Mouse (Mus musculus) liver, embryonic 16.5 days (tissue): ENCODE data around the gene Myrfl. TPM values are rescaled to one million over a fixed set of nuclear protein-coding genes. Genes with fewer than 3 reads are reported as not detected.
A peak's percentile ranks its signal among the peaks of the same experiment; 100 is the strongest.

ENCODE experiments used
- ATAC-seq: fragments of 200-750 bp; cut with Nextera tagmentation; 2 replicates; pipeline ENCODE4 v1.8.0; 2017; ENCODE audit warnings: low read depth, mild to moderate bottlenecking, moderate number of reproducible peaks, moderate library complexity
- H3K27ac ChIP-seq: fragments of 300-500 bp; sonication (generic); 2 replicates; pipeline ENCODE4 v1.5.1; 2014; ENCODE audit warnings: mild to moderate bottlenecking, low read length
- H3K27me3 ChIP-seq: fragments of 300-500 bp; sonication (generic); 2 replicates; pipeline ENCODE4 v1.6.1; 2014; ENCODE audit warnings: low read depth, low read length, mixed read lengths; ENCODE audit not compliant: control insufficient read depth, insufficient read depth
- H3K36me3 ChIP-seq: fragments of 300-500 bp; sonication (generic); 2 replicates; pipeline ENCODE4 v1.6.1; 2014; ENCODE audit warnings: mild to moderate bottlenecking; ENCODE audit not compliant: control insufficient read depth, insufficient read depth
- H3K4me1 ChIP-seq: fragments of 300-500 bp; sonication (generic); 2 replicates; pipeline ENCODE4 v1.6.1; 2014; ENCODE audit warnings: low read depth, low read length, mixed read lengths; ENCODE audit not compliant: control insufficient read depth
- H3K4me2 ChIP-seq: fragments of 300-500 bp; sonication (generic); 2 replicates; pipeline ENCODE4 v1.6.1; 2014; ENCODE audit warnings: low read depth, low read length, mixed read lengths
- H3K4me3 ChIP-seq: fragments of 300-500 bp; sonication (generic); 2 replicates; pipeline ENCODE4 v1.5.1; 2014; ENCODE audit warnings: low read depth, mild to moderate bottlenecking, low read length
- H3K9ac ChIP-seq: fragments of 300-500 bp; sonication (generic); 2 replicates; pipeline ENCODE4 v1.6.1; 2014; ENCODE audit warnings: low read depth, low read length
- H3K9me3 ChIP-seq: fragments of 300-500 bp; sonication (generic); replicated peaks from 2 replicates; pipeline ENCODE4 v1.6.1; 2016; ENCODE audit warnings: low read length; ENCODE audit not compliant: control insufficient read depth
- WGBS: fragments of 180-500 bp; shearing (Covaris S2); extraction: QIAGEN DNeasy Blood & Tissue Kit; methylation state at CpG from one replicate; pipeline ENCODE4 v1.1.7; 2014; ENCODE audit not compliant: insufficient replicate concordance; 5-methylcytosine and 5-hydroxymethylcytosine counted together
- polyA plus RNA-seq: library from polyadenylated mRNA; unstranded; fragments of >200 nt; fragmentation: Nextera tagmentation; extraction: Ambion mirVana; gene quantifications from 2 replicates; pipeline ENCODE4 v1.2.1, GENCODE M21; 2015

The Myrfl gene
- polyA plus RNA-seq, 1 experiment from 2014 or later: 0.07 TPM

GRCm38 (mm10) chr10:116895108-116895833 is 1.4 kb downstream of the Myrfl start:
- Histone ChIP-seq H3K9ac (no peak overlapping the region), H3K4me3 (no peak overlapping the region), H3K27me3 (no peaks in the 10 kb centered on the region), H3K27ac (no peak overlapping the region), H3K4me2 (no peak overlapping the region), H3K4me1 (no peaks in the 10 kb centered on the region), H3K9me3 (no peaks in the 10 kb centered on the region), H3K36me3 (no peaks in the 10 kb centered on the region)
- ATAC-seq: no peak
- 69% methylated on average over 12 of the region's 12 CpGs for WGBS

GRCm38 (mm10) chr10:116894540-116894939 is 2.2 kb downstream of the Myrfl start:
- no peaks in the 10 kb centered on the region for H3K27me3 ChIP-seq
- no peak overlapping the region for H3K4me3 ChIP-seq
- no peak overlapping the region for H3K27ac ChIP-seq
- no peaks in the 10 kb centered on the region for H3K9me3 ChIP-seq
- no peak overlapping the region for H3K4me2 ChIP-seq
- ATAC-seq: no peak
- no peaks in the 10 kb centered on the region for H3K4me1 ChIP-seq
- no peak overlapping the region for H3K9ac ChIP-seq
- H3K36me3 ChIP-seq: no peaks in the 10 kb centered on the region
- 71% methylated on average over 6 of the region's 6 CpGs for WGBS

GRCm38 (mm10) chr10:116893753-116894152 is 3.0 kb downstream of the Myrfl start:
- Histone ChIP-seq H3K4me1 (no peaks in the 10 kb centered on the region), H3K4me3 (no peak overlapping the region), H3K27me3 (no peaks in the 10 kb centered on the region), H3K36me3 (no peaks in the 10 kb centered on the region), H3K27ac (no peak overlapping the region), H3K9me3 (no peaks in the 10 kb centered on the region), H3K9ac (no peak overlapping the region), H3K4me2 (0 out of 2 replicates have a peak overlapping the region, but pooled peaks have one; percentile 6)
- no peak for ATAC-seq
- 12% methylated on average over 3 of the region's 3 CpGs for WGBS

GRCm38 (mm10) chr10:116890587-116890986 is 6.1 kb downstream of the Myrfl start:
- no peaks in the 10 kb centered on the region for H3K4me1 ChIP-seq
- no peak for ATAC-seq
- no peak overlapping the region for H3K9ac ChIP-seq
- 64% methylated on average over 5 of the region's 5 CpGs for WGBS
- no peak overlapping the region for H3K27ac ChIP-seq
- no peaks in the 10 kb centered on the region for H3K27me3 ChIP-seq
- no peak overlapping the region for H3K4me3 ChIP-seq
- no peak overlapping the region for H3K4me2 ChIP-seq
- no peaks in the 10 kb centered on the region for H3K9me3 ChIP-seq
- no peaks in the 10 kb centered on the region for H3K36me3 ChIP-seq

GRCm38 (mm10) chr10:116884552-116884951 is 12.2 kb downstream of the Myrfl start:
- H3K27me3 ChIP-seq: no peaks in the 10 kb centered on the region
- H3K4me1 ChIP-seq: no peaks in the 10 kb centered on the region
- no peak overlapping the region for H3K4me3 ChIP-seq
- no peak overlapping the region for H3K4me2 ChIP-seq
- WGBS: 61% methylated on average over 3 of the region's 3 CpGs
- H3K27ac ChIP-seq: no peak overlapping the region
- H3K9ac ChIP-seq: no peak overlapping the region
- no peaks in the 10 kb centered on the region for H3K9me3 ChIP-seq
- ATAC-seq: no peak
- no peaks in the 10 kb centered on the region for H3K36me3 ChIP-seq

- Histone ChIP-seq H3K4me1 (no peaks in the 10 kb centered on the region), H3K4me2 (no peak overlapping the region), H3K9me3 (no peaks in the 10 kb centered on the region), H3K27ac (no peak overlapping the region), H3K4me3 (no peak overlapping the region), H3K9ac (no peak overlapping the region), H3K27me3 (no peaks in the 10 kb centered on the region), H3K36me3 (no peaks in the 10 kb centered on the region)
- WGBS: 63% methylated on average over 5 of the region's 5 CpGs
- no peak for ATAC-seq
These were observed 13.2 kb downstream of the Myrfl start for GRCm38 (mm10) chr10:116883531-116883930.

GRCm38 (mm10) chr10:116877436-116877835 is 19.3 kb downstream of the Myrfl start:
- H3K4me3 ChIP-seq: no peak overlapping the region
- H3K4me2 ChIP-seq: no peak overlapping the region
- H3K4me1 ChIP-seq: no peaks in the 10 kb centered on the region
- H3K9me3 ChIP-seq: no peaks in the 10 kb centered on the region
- WGBS: 77% methylated on average over 4 of the region's 4 CpGs
- H3K9ac ChIP-seq: no peak overlapping the region
- H3K27me3 ChIP-seq: no peaks in the 10 kb centered on the region
- H3K36me3 ChIP-seq: no peaks in the 10 kb centered on the region
- H3K27ac ChIP-seq: no peak overlapping the region
- no peak for ATAC-seq

GRCm38 (mm10) chr10:116874490-116874889 is 22.2 kb downstream of the Myrfl start:
- H3K4me1 ChIP-seq: no peaks in the 10 kb centered on the region
- ATAC-seq: no peak
- WGBS: 60% methylated on average over 9 of the region's 9 CpGs
- no peak overlapping the region for H3K27ac ChIP-seq
- H3K27me3 ChIP-seq: no peaks in the 10 kb centered on the region
- no peaks in the 10 kb centered on the region for H3K36me3 ChIP-seq
- H3K4me3 ChIP-seq: no peak overlapping the region
- H3K9ac ChIP-seq: no peak overlapping the region
- no peak overlapping the region for H3K4me2 ChIP-seq
- H3K9me3 ChIP-seq: no peaks in the 10 kb centered on the region

- no peak for ATAC-seq
- no peak overlapping the region for H3K4me2 ChIP-seq
- H3K4me3 ChIP-seq: no peak overlapping the region
- H3K4me1 ChIP-seq: no peaks in the 10 kb centered on the region
- H3K9me3 ChIP-seq: no peaks in the 10 kb centered on the region
- no peak overlapping the region for H3K9ac ChIP-seq
- no peak overlapping the region for H3K27ac ChIP-seq
- WGBS: 63% methylated on average over 14 of the region's 14 CpGs
- H3K27me3 ChIP-seq: no peaks in the 10 kb centered on the region
- H3K36me3 ChIP-seq: no peaks in the 10 kb centered on the region
These were observed 24.7 kb downstream of the Myrfl start for GRCm38 (mm10) chr10:116872016-116872410.
